Mouse (Mus musculus) thymus, adult 2 months (tissue): Measurements from ENCODE around the gene Apba2. TPM values are rescaled to one million over a fixed set of nuclear protein-coding genes. Genes with fewer than 3 reads are reported as not detected.

Experiments used
- DNase-seq: peaks from one replicate; pipeline ENCODE4 v3.0.0; 2021
- H3K27ac ChIP-seq: fragments of 200-500 bp; 2 replicates; pipeline ENCODE4 v1.5.1; 2012; ENCODE audit warnings: low read length, control low read depth; ENCODE audit not compliant: control insufficient read depth, insufficient read depth
- H3K27me3 ChIP-seq: fragments of 200-500 bp; 2 replicates; pipeline ENCODE4 v1.6.1; 2012; ENCODE audit warnings: mild to moderate bottlenecking, low read length, moderate library complexity, mixed read lengths; ENCODE audit not compliant: control insufficient read depth, insufficient read depth
- H3K36me3 ChIP-seq: fragments of 200-500 bp; 2 replicates; pipeline ENCODE4 v1.6.1; 2012; ENCODE audit warnings: mild to moderate bottlenecking, low read length, moderate library complexity; ENCODE audit not compliant: control insufficient read depth, insufficient read depth
- H3K4me1 ChIP-seq: fragments of 200-500 bp; replicated peaks from 2 replicates; pipeline ENCODE4 v1.6.1; 2012; ENCODE audit warnings: low read length; ENCODE audit not compliant: control insufficient read depth, insufficient read depth
- H3K4me3 ChIP-seq: fragments of 200-500 bp; 2 replicates; pipeline ENCODE4 v1.5.1; 2012; ENCODE audit warnings: mild to moderate bottlenecking, low read length, control low read depth, moderate library complexity; ENCODE audit not compliant: control insufficient read depth, insufficient read depth
- CTCF ChIP-seq: fragments of 200-500 bp; IDR thresholded peaks from 2 replicates; pipeline ENCODE4 v1.5.1; 2012; ENCODE audit warnings: mild to moderate bottlenecking, control low read depth, low read length, moderate library complexity, borderline replicate concordance; ENCODE audit not compliant: control insufficient read depth, poor library complexity, insufficient read depth; ENCODE audit errors: extremely low read depth
- POLR2A ChIP-seq: fragments of 200-500 bp; IDR thresholded peaks from 2 replicates; pipeline ENCODE4 v1.6.1; 2012; ENCODE audit warnings: mild to moderate bottlenecking, low read length, control low read depth, moderate library complexity; ENCODE audit not compliant: control insufficient read depth, poor library complexity, insufficient read depth; ENCODE audit errors: extremely low read depth
- WGBS: fragments of 180-500 bp; shearing (Covaris S2); methylation state at CpG from one replicate; pipeline ENCODE4 v1.1.7; 2018; 5-methylcytosine and 5-hydroxymethylcytosine counted together
- polyA plus RNA-seq: library from polyadenylated mRNA; depleted of rRNA; stranded (reverse); fragments of >200 nt; gene quantifications from 2 replicates; pipeline ENCODE4 v1.2.3, GENCODE M21; 2012

Gene Apba2
- polyA plus RNA-seq, 1 experiment, result 18.1 TPM

GRCm38 (mm10) chr7:64642903-64643302 lies 141.4 kb downstream of the Apba2 start:
- H3K27me3 ChIP-seq, result no peaks in the 10 kb centered on the region
- H3K4me3 ChIP-seq, result no peak overlapping the region
- TF ChIP-seq CTCF, result no peak
- TF ChIP-seq POLR2A, result no peak
- no peak for DNase-seq
- no peak overlapping the region for H3K27ac ChIP-seq
- no peaks in the 10 kb centered on the region for H3K4me1 ChIP-seq
- H3K36me3 ChIP-seq, result no peaks in the 10 kb centered on the region
- WGBS, result 38% methylated on average over 1 of the region's 1 CpGs

- no peaks in the 10 kb centered on the region for H3K36me3 ChIP-seq
- TF ChIP-seq POLR2A, result no peak
- no peak for TF ChIP-seq CTCF
Observed at GRCm38 (mm10) chr7:64645458-64645857, 144.0 kb downstream of the Apba2 start.

GRCm38 (mm10) chr7:64646046-64646445 lies 144.5 kb downstream of the Apba2 start:
- H3K4me1 ChIP-seq, result no peaks in the 10 kb centered on the region
- no peak for DNase-seq
- no peak overlapping the region for H3K4me3 ChIP-seq
- no peak overlapping the region for H3K27ac ChIP-seq
- no peaks in the 10 kb centered on the region for H3K36me3 ChIP-seq
- 87% methylated on average over 6 of the region's 6 CpGs for WGBS
- H3K27me3 ChIP-seq, result no peaks in the 10 kb centered on the region
- TF ChIP-seq CTCF (no peak), POLR2A (no peak)

More at GRCm38 (mm10) chr7:64645458-64645857, 144.0 kb downstream of the Apba2 start:
- no peak overlapping the region for H3K4me3 ChIP-seq
- DNase-seq, result no peak
- WGBS, result 87% methylated on average over 3 of the region's 3 CpGs
- H3K27me3 ChIP-seq, result no peaks in the 10 kb centered on the region
- H3K27ac ChIP-seq, result no peak overlapping the region
- H3K4me1 ChIP-seq, result no peaks in the 10 kb centered on the region

GRCm38 (mm10) chr7:64648947-64649607 lies 147.6 kb downstream of the Apba2 start:
- no peak for DNase-seq
- H3K27me3 ChIP-seq, result no peaks in the 10 kb centered on the region
- TF ChIP-seq CTCF, result no peak
- no peak for TF ChIP-seq POLR2A
- no peaks in the 10 kb centered on the region for H3K4me1 ChIP-seq
- no peaks in the 10 kb centered on the region for H3K36me3 ChIP-seq
- WGBS, result 94% methylated on average over 10 of the region's 10 CpGs
- no peak overlapping the region for H3K4me3 ChIP-seq
- no peak overlapping the region for H3K27ac ChIP-seq

GRCm38 (mm10) chr7:64651963-64652362 lies 150.5 kb downstream of the Apba2 start:
- no peaks in the 10 kb centered on the region for H3K4me1 ChIP-seq
- TF ChIP-seq CTCF (no peak), POLR2A (no peak)
- H3K27ac ChIP-seq, result no peak overlapping the region
- 87% methylated on average over 3 of the region's 3 CpGs for WGBS
- no peak overlapping the region for H3K4me3 ChIP-seq
- no peak for DNase-seq
- H3K27me3 ChIP-seq, result no peaks in the 10 kb centered on the region
- H3K36me3 ChIP-seq, result no peaks in the 10 kb centered on the region

GRCm38 (mm10) chr7:64656787-64657186 lies 155.3 kb downstream of the Apba2 start:
- Histone ChIP-seq H3K27me3 (no peaks in the 10 kb centered on the region), H3K36me3 (no peaks in the 10 kb centered on the region), H3K4me3 (no peak overlapping the region), H3K27ac (no peak overlapping the region), H3K4me1 (no peaks in the 10 kb centered on the region)
- TF ChIP-seq POLR2A, result no peak
- no peak for TF ChIP-seq CTCF
- 25% methylated on average over 7 of the region's 7 CpGs for WGBS
- no peak for DNase-seq

GRCm38 (mm10) chr7:64658914-64659313 lies 157.4 kb downstream of the Apba2 start:
- 92% methylated on average over 4 of the region's 4 CpGs for WGBS
- Histone ChIP-seq H3K4me3 (no peak overlapping the region), H3K27me3 (no peaks in the 10 kb centered on the region), H3K4me1 (no peaks in the 10 kb centered on the region), H3K27ac (no peak overlapping the region), H3K36me3 (no peaks in the 10 kb centered on the region)
- no peak for TF ChIP-seq CTCF
- no peak for TF ChIP-seq POLR2A
- no peak for DNase-seq
